Mouse (Mus musculus): ENCODE measurements around the gene Adamts4. TPM values are rescaled to one million over a fixed set of nuclear protein-coding genes. Genes with fewer than 3 reads are reported as not detected.
A peak's percentile ranks its signal among the peaks of the same experiment; 100 is the strongest.
"Not testable (repeated sequence)": the region's sequence is repeated elsewhere in the genome, so short reads cannot be mapped to it uniquely, and the experiment has no call there.

Adamts4 gene
- polyA plus RNA-seq, 1 experiment, result 2.6 TPM

DNA sequence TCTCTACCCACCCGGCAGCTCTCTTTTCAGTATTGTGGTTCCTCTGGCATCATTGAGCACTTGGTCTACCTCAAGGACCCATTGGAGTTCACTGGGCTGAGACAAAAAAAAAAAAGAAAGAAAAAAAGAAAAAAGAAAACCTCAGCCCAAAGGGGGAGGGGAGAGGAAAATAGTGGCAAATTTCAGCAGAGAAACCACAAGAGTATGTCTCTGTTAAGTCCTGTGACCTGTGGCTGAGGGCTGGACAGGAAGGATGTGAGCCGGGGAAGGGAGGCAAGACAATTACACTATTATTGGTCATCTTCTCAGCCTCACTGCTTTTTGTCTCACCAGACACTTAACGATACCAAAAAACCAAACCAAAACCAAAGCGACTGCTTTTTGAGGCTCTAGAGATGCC, 18.4 kb upstream of the Adamts4 start:
- no peak for DNase-seq (ENCODE audit: low read depth)

DNA sequence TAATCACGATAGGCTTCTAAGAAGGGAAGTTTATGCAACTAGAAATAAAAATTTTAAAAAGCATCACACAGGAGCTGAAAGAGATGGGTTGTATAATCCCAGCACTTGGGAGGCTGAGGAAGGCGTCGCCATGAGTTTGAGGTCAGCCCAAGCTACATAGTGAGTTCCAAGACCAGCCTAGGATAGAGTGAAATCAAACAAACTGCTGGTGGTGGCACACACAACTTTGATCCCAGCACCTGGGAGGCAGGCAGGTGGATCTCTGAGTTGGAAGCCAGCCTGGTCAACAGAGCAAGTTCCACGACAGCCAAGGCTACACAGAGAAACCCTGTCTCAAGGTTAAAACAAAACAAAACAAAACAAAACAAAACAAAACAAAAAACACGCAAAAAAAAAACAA, 17.9 kb upstream of the Adamts4 start:
- no peak for DNase-seq (ENCODE audit: low read depth)

DNA sequence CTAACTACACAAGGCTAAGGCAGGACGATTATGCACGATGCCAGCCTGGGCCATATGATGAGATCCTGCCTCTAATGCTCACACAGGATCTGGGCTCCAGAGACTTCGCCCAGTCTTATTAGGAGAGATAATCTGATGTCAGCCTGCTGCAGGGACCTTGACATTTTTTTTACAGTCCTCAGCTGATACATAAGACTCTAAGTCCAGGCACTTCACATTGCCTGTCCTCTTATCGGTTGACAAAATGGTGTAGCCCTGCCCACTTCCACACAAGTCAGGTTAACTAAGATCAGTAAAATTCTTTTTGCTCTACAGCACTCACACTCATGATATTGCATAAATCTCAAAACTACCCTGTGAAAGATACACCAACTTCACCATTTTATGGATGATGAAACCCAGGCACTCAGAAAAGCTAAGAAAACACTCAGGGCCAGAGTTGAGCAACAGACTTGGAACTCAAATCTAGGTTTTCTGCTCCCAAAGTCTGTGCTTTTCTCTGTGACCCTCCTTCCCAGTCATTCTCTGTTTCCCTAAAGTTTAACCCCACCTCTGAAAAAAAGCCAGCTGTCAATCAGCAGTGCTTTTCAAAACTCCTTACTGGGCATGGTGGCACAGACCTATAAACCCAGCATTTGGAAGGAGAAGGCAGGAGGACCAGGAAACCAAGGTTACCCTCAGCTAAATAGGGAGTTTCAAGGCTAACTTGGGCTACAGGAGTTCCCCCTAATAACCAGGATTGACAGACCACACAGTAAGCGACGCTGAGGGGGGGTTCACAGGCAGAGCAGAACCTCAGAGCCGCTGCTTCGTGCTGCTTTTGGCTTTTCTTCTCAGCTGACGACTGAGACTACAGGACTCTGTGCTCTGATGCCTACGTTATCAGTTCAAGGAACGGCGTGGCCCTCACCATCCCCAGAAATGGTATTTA, 17.2 kb upstream of the Adamts4 start:
- DNase-seq (ENCODE audit: low read depth), result no peak

DNA sequence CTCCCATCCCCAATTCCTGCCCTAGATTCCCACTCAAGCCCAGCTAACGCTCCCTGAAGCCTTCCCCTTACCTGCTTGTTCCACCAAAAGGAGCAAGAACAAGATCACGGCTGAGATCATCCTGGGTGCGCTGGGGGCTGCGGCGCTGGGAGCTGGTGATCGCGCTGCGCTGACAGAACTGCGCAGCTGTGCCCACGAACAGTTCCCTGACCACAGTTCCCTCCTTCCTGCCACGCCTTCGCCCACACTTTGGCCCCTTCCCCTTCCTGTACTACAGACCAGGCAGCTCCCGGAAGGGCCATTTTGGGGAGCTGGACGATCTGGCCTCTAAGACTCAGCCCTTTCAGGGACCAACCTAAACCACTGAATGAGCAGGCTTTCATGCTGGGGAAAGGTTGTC, 16.1 kb upstream of the Adamts4 start, which contains the start of gene Fcer1g:
TSS of gene Fcer1g (minus strand) at position 240 of the 400 bp plus-strand sequence.
- no peak for DNase-seq (ENCODE audit: low read depth)

DNA sequence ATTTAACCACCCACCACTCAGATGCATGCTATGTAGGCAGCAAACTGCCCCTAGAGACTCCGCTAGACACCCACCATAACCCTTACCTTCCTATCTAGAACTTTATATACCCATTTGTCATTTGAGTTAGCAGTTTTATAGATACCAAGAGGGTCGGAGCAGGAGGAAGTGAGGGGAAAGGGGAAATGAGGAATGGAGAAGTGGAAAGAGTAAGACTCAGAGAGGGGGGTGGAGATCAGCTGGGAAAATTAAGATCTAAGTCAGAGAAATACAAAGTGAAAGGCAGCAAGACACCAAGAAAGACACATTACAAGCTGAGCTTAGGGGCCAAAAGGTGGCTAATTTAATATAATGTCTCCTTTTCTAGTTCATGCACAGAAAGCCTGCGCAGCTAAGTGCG, 15.7 kb upstream of the Adamts4 start:
- DNase-seq (ENCODE audit: low read depth), result no peak

DNA sequence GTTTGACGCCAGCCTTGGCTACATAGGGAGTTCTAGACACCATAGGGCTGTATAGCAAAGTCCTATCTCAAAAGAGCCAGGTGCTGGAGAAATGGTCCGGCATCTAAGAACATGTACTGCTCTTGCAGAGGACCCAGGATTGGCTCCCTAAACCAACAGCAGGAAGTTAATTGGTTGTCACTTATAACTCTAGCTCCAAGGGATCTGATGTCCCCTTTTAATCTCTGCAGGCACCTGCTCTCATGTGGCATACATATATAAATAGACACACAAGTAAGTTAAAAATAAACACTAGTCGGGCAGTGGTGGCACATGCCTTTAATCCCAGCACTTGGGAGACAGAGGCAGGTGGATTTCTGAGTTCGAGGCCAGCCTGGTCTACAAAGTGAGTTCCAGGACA, 14.4 kb upstream of the Adamts4 start:
- no peak for DNase-seq (ENCODE audit: low read depth)

DNA sequence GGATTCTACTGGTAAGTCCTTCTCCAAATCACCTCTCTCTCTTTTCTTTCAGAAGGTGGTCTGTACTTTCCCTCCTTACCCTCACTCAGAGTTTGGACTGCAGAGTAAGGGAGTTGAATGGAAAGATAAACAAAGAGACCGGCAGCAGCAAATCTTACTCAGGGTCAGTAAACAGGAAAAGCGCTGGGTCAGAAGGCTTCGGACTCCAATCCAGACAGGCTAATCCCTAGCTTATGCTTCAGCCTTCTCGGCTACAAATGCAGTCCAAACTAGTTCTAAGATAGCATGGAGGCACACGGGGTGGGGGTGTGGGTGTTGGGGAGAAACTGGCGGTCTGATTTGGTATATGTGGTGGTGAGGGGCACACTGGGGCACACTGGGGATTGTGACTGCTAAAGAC, 12.8 kb upstream of the Adamts4 start:
- no peak for DNase-seq (ENCODE audit: low read depth)

DNA sequence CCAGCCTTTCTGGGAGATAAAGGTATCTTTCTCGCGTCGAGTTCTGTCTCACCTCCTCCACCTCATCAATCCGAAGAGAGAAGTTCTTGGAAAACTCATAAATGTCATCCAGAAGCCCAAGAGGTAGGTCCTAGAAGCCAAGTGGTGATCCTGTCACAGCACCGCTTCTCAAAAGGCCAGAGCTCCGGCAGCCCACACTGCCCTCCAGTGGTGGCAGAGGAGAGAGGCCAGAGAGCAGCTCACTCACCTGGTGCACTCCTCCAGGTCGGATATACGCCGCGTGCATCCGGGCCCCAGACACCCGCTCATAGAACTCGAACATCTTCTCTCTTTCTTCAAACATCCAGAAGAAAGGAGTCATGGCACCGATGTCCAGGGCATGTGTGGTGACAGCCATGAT, 11.8 kb upstream of the Adamts4 start:
- no peak for DNase-seq (ENCODE audit: low read depth)

DNA sequence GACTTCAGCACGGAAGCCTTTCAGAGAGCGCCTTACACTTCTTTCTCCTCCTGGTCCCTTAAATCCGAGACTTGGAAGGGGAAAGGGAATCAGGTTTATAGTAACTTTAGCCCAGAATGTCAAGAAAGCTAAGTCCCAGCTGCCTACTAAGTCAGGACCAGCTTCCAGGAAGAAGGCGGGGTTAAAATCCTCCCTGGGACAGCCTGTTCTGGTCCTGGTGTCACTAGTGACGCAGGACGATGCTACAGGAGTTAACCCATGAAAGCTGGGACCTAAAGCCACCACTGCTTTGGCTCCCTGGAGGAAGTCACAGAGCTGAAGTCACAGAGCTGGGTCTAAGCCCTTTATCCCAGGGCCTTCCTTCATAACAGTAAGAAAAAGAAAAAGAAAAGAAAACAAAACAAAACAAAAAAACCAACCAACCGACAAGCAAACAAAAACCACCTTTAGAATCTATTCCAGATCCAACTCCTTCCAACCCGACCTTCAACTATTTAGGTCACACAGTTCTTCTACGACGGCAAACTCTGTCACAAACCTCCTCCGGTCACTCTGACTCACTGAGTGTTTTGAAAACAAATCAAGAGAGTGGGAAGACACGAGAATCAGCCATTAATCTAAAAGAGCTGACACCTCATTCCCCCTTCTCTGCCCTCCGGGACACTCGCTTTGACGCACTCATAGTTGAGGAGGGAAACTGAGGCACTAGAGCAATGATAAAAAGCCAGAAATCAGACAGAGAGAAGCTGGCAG, 10.1 kb upstream of the Adamts4 start:
- no peak for DNase-seq (ENCODE audit: low read depth)

DNA sequence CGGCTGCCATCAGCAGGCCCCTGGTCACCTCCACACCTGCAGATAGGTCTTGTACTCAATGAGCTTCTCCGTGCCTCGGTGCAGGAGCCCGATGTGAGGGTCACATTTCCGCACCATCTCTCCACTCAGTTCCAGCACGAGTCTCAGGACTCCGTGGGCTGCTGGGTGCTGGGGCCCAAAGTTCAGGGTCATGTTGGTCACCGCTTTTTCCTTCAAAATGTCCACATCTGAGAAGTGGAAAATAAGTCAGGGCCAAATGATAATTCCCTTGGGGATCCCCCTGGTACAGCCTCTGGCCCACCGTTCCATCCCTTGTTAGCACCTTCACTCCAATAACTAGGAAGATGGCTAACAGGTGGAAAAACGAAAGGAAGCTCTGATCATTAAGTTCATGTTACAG, 9.3 kb upstream of the Adamts4 start:
- DNase-seq (ENCODE audit: low read depth), result no peak

DNA sequence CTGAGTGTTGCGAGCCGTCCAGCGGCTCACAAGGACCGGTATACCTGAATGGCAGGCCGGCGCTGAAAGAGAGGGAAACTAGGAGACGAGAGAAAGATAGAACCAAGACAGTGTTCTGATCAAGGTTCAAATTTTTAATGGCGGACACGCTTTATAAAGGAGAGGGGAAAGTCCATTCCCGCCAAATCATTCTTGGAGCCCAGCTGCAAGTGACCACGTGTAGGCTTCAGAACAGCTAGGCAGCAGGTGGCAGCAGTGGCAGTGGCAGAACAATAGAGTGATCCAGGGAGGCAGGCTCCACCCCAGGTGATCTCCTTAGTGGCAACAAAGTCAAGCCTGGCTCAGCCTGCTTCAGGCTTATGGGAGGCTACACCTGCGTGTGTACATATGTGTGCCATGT, 8.3 kb upstream of the Adamts4 start:
- DNase-seq (ENCODE audit: low read depth), result not testable (repeated sequence)

DNA sequence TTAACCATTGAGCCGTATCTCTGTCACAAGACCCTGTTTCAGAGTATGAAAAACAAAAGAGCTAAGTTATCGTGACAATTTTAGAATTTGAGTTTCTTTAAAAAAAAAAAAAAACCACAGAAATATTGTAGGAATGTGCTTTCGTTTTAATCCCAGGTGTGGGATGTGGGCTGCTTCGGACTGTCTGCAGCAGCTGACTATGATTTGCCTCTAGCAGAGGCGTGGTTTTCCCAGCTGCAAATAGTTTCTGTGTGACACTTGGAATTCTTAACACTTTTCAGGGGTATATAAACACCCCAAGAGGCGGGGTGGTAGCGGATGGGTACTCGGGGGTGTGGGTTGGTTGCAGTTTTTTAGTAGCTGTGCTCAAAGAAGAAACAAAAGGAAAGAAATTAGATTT, 4.9 kb upstream of the Adamts4 start:
- DNase-seq (ENCODE audit: low read depth), result no peak

DNA sequence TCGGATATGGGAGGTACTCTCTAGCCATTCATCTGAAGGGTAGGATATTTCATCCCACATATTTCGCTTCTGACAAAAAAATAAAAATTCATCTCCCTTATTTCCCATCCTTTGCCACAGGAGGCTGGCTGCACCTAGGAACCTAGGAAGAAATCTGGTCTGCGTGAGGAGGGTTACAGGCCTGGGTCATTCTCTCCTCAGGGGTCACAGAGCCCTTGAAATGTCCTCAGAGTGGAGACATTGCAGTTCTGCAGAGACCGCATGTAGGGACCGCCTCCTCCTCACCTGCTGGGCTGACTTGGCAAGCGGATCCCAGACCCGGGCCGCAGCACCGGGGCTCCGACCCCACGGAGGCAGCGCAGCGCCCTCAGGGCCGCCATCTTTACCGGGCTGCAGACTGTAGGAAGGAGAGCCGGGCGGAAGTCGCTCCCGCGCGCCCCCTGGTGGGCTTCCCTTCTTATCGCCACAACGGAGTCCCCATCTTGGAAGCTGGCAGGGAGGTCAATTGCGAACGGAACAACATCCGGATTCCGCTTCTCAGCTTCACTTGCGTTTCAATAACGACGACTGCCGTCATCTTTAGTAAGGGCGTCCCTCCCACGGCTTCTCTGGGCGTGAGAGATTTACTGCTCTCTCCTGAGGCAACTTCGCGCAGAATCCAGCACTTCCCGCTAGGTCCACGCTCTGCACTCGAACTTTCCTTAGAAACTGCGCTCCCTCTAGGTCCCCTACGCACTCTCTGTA, 3.3 kb upstream of the Adamts4 start:
- peak; percentile 94 for DNase-seq (ENCODE audit: low read depth)

DNA sequence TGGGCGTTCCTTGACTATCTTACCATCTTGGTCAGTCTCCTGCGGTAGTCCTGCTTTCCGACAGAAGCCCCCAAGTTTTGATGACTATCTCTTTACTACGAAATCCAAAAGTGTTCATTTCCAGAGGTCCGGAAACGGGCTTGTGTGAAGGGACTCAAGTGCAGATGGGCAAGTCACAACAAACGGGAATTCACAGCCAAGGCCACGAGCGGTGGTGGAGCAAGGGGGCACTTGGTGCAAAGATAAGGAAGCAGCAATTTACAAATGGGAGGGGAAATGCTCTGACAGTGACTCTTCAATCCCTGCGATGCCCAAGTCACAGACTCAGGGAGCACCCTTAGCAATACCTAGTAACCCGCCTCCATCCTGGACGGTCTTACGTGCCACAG, 2.8 kb upstream of the Adamts4 start:
- DNase-seq (ENCODE audit: low read depth), result no peak

DNA sequence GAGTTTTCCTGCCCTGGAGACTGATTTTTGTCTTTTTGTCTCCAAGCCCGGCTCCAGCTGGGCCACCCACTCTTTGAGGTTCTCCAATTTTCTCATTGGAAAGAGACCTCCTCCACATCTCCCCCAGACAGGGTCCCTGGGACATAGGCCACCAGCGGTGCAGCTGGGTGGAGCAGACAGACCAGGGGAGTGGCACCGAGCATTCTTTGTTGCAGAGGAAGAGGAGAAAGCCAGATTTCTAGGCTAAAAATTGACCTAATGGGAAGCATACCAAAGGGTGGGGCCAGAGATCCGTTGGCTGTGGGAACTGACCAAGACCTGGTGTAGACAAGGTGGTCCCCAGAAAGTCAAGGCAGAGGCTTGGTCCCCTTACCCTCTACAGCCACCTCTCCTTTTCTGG, 2.3 kb upstream of the Adamts4 start:
- no peak for DNase-seq (ENCODE audit: low read depth)

DNA sequence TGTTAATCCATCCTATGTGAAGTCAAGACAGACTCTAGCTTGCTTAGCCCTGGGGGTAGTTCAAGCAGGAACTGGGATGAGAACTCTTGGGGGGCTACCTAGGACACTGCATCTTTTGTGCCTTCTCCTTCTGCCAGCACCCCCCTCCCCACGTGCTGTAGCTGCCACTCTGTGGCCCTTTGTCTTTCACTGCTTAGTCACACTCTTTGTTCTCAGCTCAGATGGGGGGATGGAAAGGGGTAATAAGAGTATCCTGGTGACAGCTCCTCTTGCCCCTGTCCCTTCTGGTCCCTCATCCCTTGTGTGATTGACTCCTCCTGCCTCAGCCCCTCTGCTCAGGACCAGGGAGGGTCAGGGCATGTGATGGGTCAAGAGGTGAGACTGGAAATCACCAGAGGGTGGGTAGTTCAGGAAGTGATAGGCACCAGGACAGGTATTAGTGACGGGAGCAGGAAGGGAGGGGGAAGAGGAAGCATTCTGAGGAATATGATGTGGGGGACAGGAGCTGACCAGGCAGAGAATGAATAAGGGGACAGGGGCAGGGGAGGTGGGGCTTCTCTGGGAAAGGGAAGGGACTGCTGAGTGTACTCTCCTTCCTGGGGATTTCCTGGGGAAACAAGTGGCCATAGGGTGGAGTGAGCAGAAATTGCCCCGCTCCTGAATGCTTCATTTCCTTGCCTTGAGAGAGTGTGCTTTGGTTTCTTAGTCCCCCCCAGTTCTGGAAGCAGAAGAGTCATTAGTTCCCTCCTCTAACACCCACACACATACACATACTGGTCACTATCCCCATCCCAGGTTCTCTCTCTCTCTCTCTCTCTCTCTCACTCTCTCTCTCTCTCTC, 1.6 kb upstream of the Adamts4 start:
- no peak for DNase-seq (ENCODE audit: low read depth)

DNA sequence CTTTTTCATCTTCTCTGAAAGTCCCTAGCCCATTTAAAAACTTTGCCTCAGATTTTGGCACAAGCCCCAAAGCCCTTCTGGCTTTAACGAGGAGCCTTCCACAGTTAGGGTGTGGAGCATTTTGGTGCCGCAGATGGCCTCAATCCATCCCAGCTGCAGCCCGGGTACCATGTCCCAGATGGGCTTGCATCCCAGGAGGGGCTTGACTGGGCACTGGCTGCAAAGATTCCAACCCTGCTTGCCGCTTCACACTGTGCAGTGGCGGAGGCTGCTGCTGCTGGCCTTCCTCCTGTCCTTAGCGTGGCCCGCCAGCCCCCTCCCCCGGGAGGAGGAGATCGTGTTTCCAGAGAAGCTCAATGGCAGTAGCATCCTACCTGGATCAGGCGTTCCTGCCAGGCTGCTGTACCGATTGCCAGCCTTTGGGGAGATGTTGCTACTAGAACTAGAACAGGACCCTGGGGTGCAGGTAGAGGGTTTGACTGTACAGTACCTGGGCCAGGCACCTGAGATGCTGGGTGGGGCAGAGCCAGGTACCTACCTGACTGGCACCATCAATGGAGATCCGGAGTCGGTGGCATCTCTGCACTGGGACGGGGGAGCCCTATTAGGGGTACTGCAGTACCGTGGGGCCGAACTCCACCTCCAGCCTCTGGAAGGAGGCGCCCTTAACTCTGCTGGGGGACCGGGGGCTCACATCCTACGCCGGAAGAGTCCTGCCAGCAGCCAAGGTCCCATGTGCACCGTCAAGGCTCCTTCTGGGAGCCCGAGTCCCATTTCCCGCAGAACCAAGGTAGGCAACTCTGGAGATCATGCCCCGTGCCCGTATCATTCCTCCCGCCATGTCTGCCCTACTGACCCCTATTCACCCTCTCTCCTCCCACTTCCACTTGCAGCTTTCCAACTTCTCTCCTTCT, 716 bp downstream of the Adamts4 start, which contains the start of gene Ndufs2:
TSS of gene Ndufs2 (minus strand) at position 709 of the 914 bp plus-strand sequence.
- DNase-seq (ENCODE audit: low read depth), result no peak

DNA sequence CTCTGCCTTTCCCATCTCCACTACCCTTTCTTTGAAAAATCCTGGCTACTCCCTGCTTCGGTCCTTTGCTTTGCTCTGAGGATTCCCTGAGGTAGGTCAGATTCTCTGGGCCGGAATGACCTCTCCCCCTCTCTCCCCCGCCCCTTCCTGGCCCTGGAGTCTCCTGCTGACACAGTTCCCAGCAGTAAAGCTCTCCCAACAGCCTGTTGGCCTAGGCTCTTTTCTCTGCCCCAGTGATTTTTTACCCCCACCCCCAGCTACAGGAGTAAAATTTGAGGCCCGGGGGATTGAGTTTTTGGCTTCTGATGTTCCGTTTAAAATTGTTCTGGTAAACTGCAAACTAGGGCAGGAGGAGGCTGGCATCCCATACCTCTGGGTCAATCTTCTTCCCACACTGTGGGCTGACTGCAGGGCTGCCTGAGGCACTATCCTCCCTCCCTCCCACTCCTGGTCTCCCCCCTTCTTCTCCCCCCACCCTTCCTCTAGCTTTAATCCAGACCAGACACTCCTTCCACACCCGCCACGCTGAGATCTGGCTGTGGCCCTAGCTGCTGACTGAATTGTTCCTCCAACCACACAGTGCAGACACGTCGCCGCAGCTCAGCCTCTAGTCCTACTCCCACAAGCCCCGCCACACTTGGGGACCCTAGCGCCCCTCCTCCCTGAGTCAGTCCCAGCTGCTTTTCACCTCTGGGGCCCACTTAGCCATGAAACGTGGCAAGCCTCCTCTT, 1.5 kb downstream of the Adamts4 start:
- DNase-seq (ENCODE audit: low read depth), result no peak

DNA sequence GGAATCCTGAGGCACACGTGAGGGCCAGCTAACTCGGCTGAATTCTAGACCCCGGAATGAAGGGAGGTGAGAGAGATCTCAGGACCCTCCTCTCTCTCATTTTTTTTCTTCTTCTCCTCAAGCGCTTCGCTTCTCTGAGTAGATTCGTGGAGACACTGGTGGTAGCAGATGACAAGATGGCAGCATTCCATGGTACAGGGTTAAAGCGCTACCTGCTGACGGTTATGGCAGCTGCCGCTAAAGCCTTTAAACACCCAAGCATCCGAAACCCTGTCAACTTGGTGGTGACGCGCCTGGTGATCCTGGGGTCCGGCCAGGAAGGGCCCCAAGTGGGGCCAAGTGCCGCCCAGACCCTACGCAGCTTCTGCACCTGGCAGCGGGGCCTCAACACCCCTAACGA, 2.2 kb downstream of the Adamts4 start:
- DNase-seq (ENCODE audit: low read depth), result no peak
